Mouse (Mus musculus): Measurements from ENCODE around the gene Cavin2.

The Cavin2 gene

GRCm38 (mm10) chr1:51290634-51291033, 1.7 kb downstream of the Cavin2 start:
- no peaks in the 10 kb centered on the region for H3K9me3 ChIP-seq (ENCODE audit: low read length)
- H3K4me3 ChIP-seq (replicated peaks; ENCODE audit: low read length) = no peak overlapping the region
- H3K4me1 ChIP-seq (replicated peaks; ENCODE audit: low read depth, low read length) = peaks cover 10% of the 10 kb centered on the region
- no peak for TF ChIP-seq POU5F1 (IDR thresholded peaks at IDR 0.05; ENCODE audit: borderline replicate concordance, low read length)
- no peak for TF ChIP-seq CTCF (conservative IDR thresholded peaks at IDR 0.05; ENCODE audit: low read length)
- no peak for TF ChIP-seq NANOG (IDR thresholded peaks at IDR 0.05; ENCODE audit: borderline replicate concordance, low read length)
- H3K36me3 ChIP-seq (ENCODE audit: insufficient read depth, low read length) = no peaks in the 10 kb centered on the region
- no peaks in the 10 kb centered on the region for H3K27me3 ChIP-seq (ENCODE audit: insufficient read depth, low read length)

- TF ChIP-seq CTCF (conservative IDR thresholded peaks at IDR 0.05; ENCODE audit: low read length) (no peak), POU5F1 (IDR thresholded peaks at IDR 0.05; ENCODE audit: borderline replicate concordance, low read length) (no peak), NANOG (IDR thresholded peaks at IDR 0.05; ENCODE audit: borderline replicate concordance, low read length) (no peak)
These were observed 3.4 kb downstream of the Cavin2 start for GRCm38 (mm10) chr1:51292348-51292747.

GRCm38 (mm10) chr1:51300295-51300930, 11.5 kb downstream of the Cavin2 start:
- Histone ChIP-seq H3K36me3 (ENCODE audit: insufficient read depth, low read length) (no peaks in the 10 kb centered on the region), H3K27me3 (ENCODE audit: insufficient read depth, low read length) (no peaks in the 10 kb centered on the region), H3K4me1 (replicated peaks; ENCODE audit: low read depth, low read length) (no peaks in the 10 kb centered on the region), H3K4me3 (replicated peaks; ENCODE audit: low read length) (no peak overlapping the region), H3K9me3 (ENCODE audit: low read length) (no peaks in the 10 kb centered on the region)
- TF ChIP-seq POU5F1 (IDR thresholded peaks at IDR 0.05; ENCODE audit: borderline replicate concordance, low read length) (no peak), CTCF (conservative IDR thresholded peaks at IDR 0.05; ENCODE audit: low read length) (no peak), NANOG (IDR thresholded peaks at IDR 0.05; ENCODE audit: borderline replicate concordance, low read length) (no peak)

More at GRCm38 (mm10) chr1:51292348-51292747, 3.4 kb downstream of the Cavin2 start:
- Histone ChIP-seq H3K4me1 (replicated peaks; ENCODE audit: low read depth, low read length) (peaks cover 10% of the 10 kb centered on the region), H3K4me3 (replicated peaks; ENCODE audit: low read length) (no peak overlapping the region), H3K27me3 (ENCODE audit: insufficient read depth, low read length) (no peaks in the 10 kb centered on the region), H3K36me3 (ENCODE audit: insufficient read depth, low read length) (no peaks in the 10 kb centered on the region), H3K9me3 (ENCODE audit: low read length) (no peaks in the 10 kb centered on the region)

- H3K9me3 ChIP-seq (ENCODE audit: low read length) = no peaks in the 10 kb centered on the region
- TF ChIP-seq POU5F1 (IDR thresholded peaks at IDR 0.05; ENCODE audit: borderline replicate concordance, low read length) (no peak), CTCF (conservative IDR thresholded peaks at IDR 0.05; ENCODE audit: low read length) (no peak), NANOG (IDR thresholded peaks at IDR 0.05; ENCODE audit: borderline replicate concordance, low read length) (no peak)
- no peaks in the 10 kb centered on the region for H3K27me3 ChIP-seq (ENCODE audit: insufficient read depth, low read length)
- H3K36me3 ChIP-seq (ENCODE audit: insufficient read depth, low read length) = no peaks in the 10 kb centered on the region
- no peak overlapping the region for H3K4me3 ChIP-seq (replicated peaks; ENCODE audit: low read length)
- H3K4me1 ChIP-seq (replicated peaks; ENCODE audit: low read depth, low read length) = no peaks in the 10 kb centered on the region
These were observed 18.1 kb downstream of the Cavin2 start for GRCm38 (mm10) chr1:51307056-51307455.

GRCm38 (mm10) chr1:51315476-51315875, 26.6 kb downstream of the Cavin2 start:
- Histone ChIP-seq H3K36me3 (ENCODE audit: insufficient read depth, low read length) (no peaks in the 10 kb centered on the region), H3K27me3 (ENCODE audit: insufficient read depth, low read length) (no peaks in the 10 kb centered on the region), H3K9me3 (ENCODE audit: low read length) (no peaks in the 10 kb centered on the region), H3K4me1 (replicated peaks; ENCODE audit: low read depth, low read length) (no peaks in the 10 kb centered on the region), H3K4me3 (replicated peaks; ENCODE audit: low read length) (no peak overlapping the region)
- TF ChIP-seq NANOG (IDR thresholded peaks at IDR 0.05; ENCODE audit: borderline replicate concordance, low read length) (no peak), POU5F1 (IDR thresholded peaks at IDR 0.05; ENCODE audit: borderline replicate concordance, low read length) (no peak), CTCF (conservative IDR thresholded peaks at IDR 0.05; ENCODE audit: low read length) (no peak)

- Histone ChIP-seq H3K27me3 (ENCODE audit: insufficient read depth, low read length) (no peaks in the 10 kb centered on the region), H3K9me3 (ENCODE audit: low read length) (no peaks in the 10 kb centered on the region), H3K4me1 (replicated peaks; ENCODE audit: low read depth, low read length) (no peaks in the 10 kb centered on the region), H3K4me3 (replicated peaks; ENCODE audit: low read length) (no peak overlapping the region), H3K36me3 (ENCODE audit: insufficient read depth, low read length) (no peaks in the 10 kb centered on the region)
- no peak for TF ChIP-seq CTCF (conservative IDR thresholded peaks at IDR 0.05; ENCODE audit: low read length)
- no peak for TF ChIP-seq NANOG (IDR thresholded peaks at IDR 0.05; ENCODE audit: borderline replicate concordance, low read length)
- no peak for TF ChIP-seq POU5F1 (IDR thresholded peaks at IDR 0.05; ENCODE audit: borderline replicate concordance, low read length)
These were observed 34.6 kb downstream of the Cavin2 start for GRCm38 (mm10) chr1:51323506-51323905.

GRCm38 (mm10) chr1:51328541-51328940, 39.6 kb downstream of the Cavin2 start:
- TF ChIP-seq POU5F1 (IDR thresholded peaks at IDR 0.05; ENCODE audit: borderline replicate concordance, low read length) = no peak
- no peak for TF ChIP-seq NANOG (IDR thresholded peaks at IDR 0.05; ENCODE audit: borderline replicate concordance, low read length)
- TF ChIP-seq CTCF (conservative IDR thresholded peaks at IDR 0.05; ENCODE audit: low read length) = no peak
- no peak overlapping the region for H3K4me3 ChIP-seq (replicated peaks; ENCODE audit: low read length)
- H3K36me3 ChIP-seq (ENCODE audit: insufficient read depth, low read length) = no peaks in the 10 kb centered on the region
- H3K27me3 ChIP-seq (ENCODE audit: insufficient read depth, low read length) = peaks cover 4% of the 10 kb centered on the region; the same call in 1 of the 2 replicates
- H3K4me1 ChIP-seq (replicated peaks; ENCODE audit: low read depth, low read length) = no peaks in the 10 kb centered on the region
- no peaks in the 10 kb centered on the region for H3K9me3 ChIP-seq (ENCODE audit: low read length)

- H3K4me1 ChIP-seq (replicated peaks; ENCODE audit: low read depth, low read length) = no peaks in the 10 kb centered on the region
- no peaks in the 10 kb centered on the region for H3K36me3 ChIP-seq (ENCODE audit: insufficient read depth, low read length)
- H3K9me3 ChIP-seq (ENCODE audit: low read length) = no peaks in the 10 kb centered on the region
- H3K27me3 ChIP-seq (ENCODE audit: insufficient read depth, low read length) = peaks cover 4% of the 10 kb centered on the region; the same call in 1 of the 2 replicates
- H3K4me3 ChIP-seq (replicated peaks; ENCODE audit: low read length) = no peak overlapping the region
- TF ChIP-seq NANOG (IDR thresholded peaks at IDR 0.05; ENCODE audit: borderline replicate concordance, low read length) (no peak), CTCF (conservative IDR thresholded peaks at IDR 0.05; ENCODE audit: low read length) (no peak), POU5F1 (IDR thresholded peaks at IDR 0.05; ENCODE audit: borderline replicate concordance, low read length) (no peak)
These were observed 44.1 kb downstream of the Cavin2 start for GRCm38 (mm10) chr1:51332986-51333385.
